Mouse (Mus musculus): ENCODE measurements at regions not wholly inside any gene's neighbourhood (a gene's known extent, or its start where the extent isn't known, plus 50 kb on each side); places are given as distances from the start of the nearest gene placed in this dataset.

GRCm38 (mm10) chr7:111420698-111421097, 337.9 kb upstream of the Eif4g2 start:
- 94% methylated on average over 3 of the region's 3 CpGs for WGBS
- Histone ChIP-seq H3K27me3 (ENCODE audit: control insufficient read depth, insufficient read depth, low read length) (no peaks in the 10 kb centered on the region), H3K36me3 (ENCODE audit: control insufficient read depth, insufficient read depth, low read length) (no peaks in the 10 kb centered on the region), H3K4me1 (replicated peaks; ENCODE audit: control insufficient read depth, insufficient read depth, low read length) (no peaks in the 10 kb centered on the region), H3K4me3 (ENCODE audit: control insufficient read depth, insufficient read depth, low read length) (no peak overlapping the region), H3K27ac (ENCODE audit: control insufficient read depth, insufficient read depth, low read length) (no peak overlapping the region)
- no peak for DNase-seq
- TF ChIP-seq POLR2A (IDR thresholded peaks at IDR 0.05; ENCODE audit: control insufficient read depth, extremely low read depth, insufficient read depth, low read length, poor library complexity) (no peak), CTCF (IDR thresholded peaks at IDR 0.05; ENCODE audit: borderline replicate concordance, control insufficient read depth, extremely low read depth, insufficient read depth, low read length, poor library complexity) (no peak)

- Histone ChIP-seq H3K27me3 (ENCODE audit: control insufficient read depth, insufficient read depth, low read length) (no peaks in the 10 kb centered on the region), H3K4me1 (replicated peaks; ENCODE audit: control insufficient read depth, insufficient read depth, low read length) (no peaks in the 10 kb centered on the region), H3K4me3 (ENCODE audit: control insufficient read depth, insufficient read depth, low read length) (no peak overlapping the region), H3K36me3 (ENCODE audit: control insufficient read depth, insufficient read depth, low read length) (no peaks in the 10 kb centered on the region), H3K27ac (ENCODE audit: control insufficient read depth, insufficient read depth, low read length) (no peak overlapping the region)
- DNase-seq: no peak
- TF ChIP-seq POLR2A (IDR thresholded peaks at IDR 0.05; ENCODE audit: control insufficient read depth, extremely low read depth, insufficient read depth, low read length, poor library complexity): no peak
- no peak for TF ChIP-seq CTCF (IDR thresholded peaks at IDR 0.05; ENCODE audit: borderline replicate concordance, control insufficient read depth, extremely low read depth, insufficient read depth, low read length, poor library complexity)
- 96% methylated on average over 3 of the region's 3 CpGs for WGBS
Measured at GRCm38 (mm10) chr7:111417735-111418134, 334.9 kb upstream of the Eif4g2 start.

- H3K27ac ChIP-seq (ENCODE audit: control insufficient read depth, insufficient read depth, low read length): no peak overlapping the region
- H3K4me3 ChIP-seq (ENCODE audit: control insufficient read depth, insufficient read depth, low read length): no peak overlapping the region
- TF ChIP-seq CTCF (IDR thresholded peaks at IDR 0.05; ENCODE audit: borderline replicate concordance, control insufficient read depth, extremely low read depth, insufficient read depth, low read length, poor library complexity) (no peak), POLR2A (IDR thresholded peaks at IDR 0.05; ENCODE audit: control insufficient read depth, extremely low read depth, insufficient read depth, low read length, poor library complexity) (no peak)
- no peaks in the 10 kb centered on the region for H3K27me3 ChIP-seq (ENCODE audit: control insufficient read depth, insufficient read depth, low read length)
- no peak for DNase-seq
- 93% methylated on average over 6 of the region's 6 CpGs for WGBS
- H3K4me1 ChIP-seq (replicated peaks; ENCODE audit: control insufficient read depth, insufficient read depth, low read length): no peaks in the 10 kb centered on the region
- H3K36me3 ChIP-seq (ENCODE audit: control insufficient read depth, insufficient read depth, low read length): no peaks in the 10 kb centered on the region
Measured at GRCm38 (mm10) chr7:111416061-111416460, 333.2 kb upstream of the Eif4g2 start.

GRCm38 (mm10) chr7:111413745-111414144, 330.9 kb upstream of the Eif4g2 start:
- TF ChIP-seq POLR2A (IDR thresholded peaks at IDR 0.05; ENCODE audit: control insufficient read depth, extremely low read depth, insufficient read depth, low read length, poor library complexity) (no peak), CTCF (IDR thresholded peaks at IDR 0.05; ENCODE audit: borderline replicate concordance, control insufficient read depth, extremely low read depth, insufficient read depth, low read length, poor library complexity) (no peak)
- no peak overlapping the region for H3K27ac ChIP-seq (ENCODE audit: control insufficient read depth, insufficient read depth, low read length)
- H3K4me3 ChIP-seq (ENCODE audit: control insufficient read depth, insufficient read depth, low read length): no peak overlapping the region
- H3K27me3 ChIP-seq (ENCODE audit: control insufficient read depth, insufficient read depth, low read length): no peaks in the 10 kb centered on the region
- no peaks in the 10 kb centered on the region for H3K36me3 ChIP-seq (ENCODE audit: control insufficient read depth, insufficient read depth, low read length)
- 9% methylated on average over 4 of the region's 4 CpGs for WGBS
- DNase-seq: no peak
- no peaks in the 10 kb centered on the region for H3K4me1 ChIP-seq (replicated peaks; ENCODE audit: control insufficient read depth, insufficient read depth, low read length)

- no peak overlapping the region for H3K27ac ChIP-seq (ENCODE audit: control insufficient read depth, insufficient read depth, low read length)
- no peaks in the 10 kb centered on the region for H3K36me3 ChIP-seq (ENCODE audit: control insufficient read depth, insufficient read depth, low read length)
- DNase-seq: no peak
- TF ChIP-seq POLR2A (IDR thresholded peaks at IDR 0.05; ENCODE audit: control insufficient read depth, extremely low read depth, insufficient read depth, low read length, poor library complexity): no peak
- TF ChIP-seq CTCF (IDR thresholded peaks at IDR 0.05; ENCODE audit: borderline replicate concordance, control insufficient read depth, extremely low read depth, insufficient read depth, low read length, poor library complexity): no peak
- H3K4me3 ChIP-seq (ENCODE audit: control insufficient read depth, insufficient read depth, low read length): no peak overlapping the region
- H3K4me1 ChIP-seq (replicated peaks; ENCODE audit: control insufficient read depth, insufficient read depth, low read length): no peaks in the 10 kb centered on the region
- 96% methylated on average over 2 of the region's 2 CpGs for WGBS
- H3K27me3 ChIP-seq (ENCODE audit: control insufficient read depth, insufficient read depth, low read length): no peaks in the 10 kb centered on the region
Measured at GRCm38 (mm10) chr7:111412957-111413356, 330.1 kb upstream of the Eif4g2 start.

GRCm38 (mm10) chr7:111411386-111411960, 328.6 kb upstream of the Eif4g2 start:
- H3K27ac ChIP-seq (ENCODE audit: control insufficient read depth, insufficient read depth, low read length): no peak overlapping the region
- no peaks in the 10 kb centered on the region for H3K36me3 ChIP-seq (ENCODE audit: control insufficient read depth, insufficient read depth, low read length)
- H3K4me3 ChIP-seq (ENCODE audit: control insufficient read depth, insufficient read depth, low read length): no peak overlapping the region
- DNase-seq: no peak
- TF ChIP-seq POLR2A (IDR thresholded peaks at IDR 0.05; ENCODE audit: control insufficient read depth, extremely low read depth, insufficient read depth, low read length, poor library complexity) (no peak), CTCF (IDR thresholded peaks at IDR 0.05; ENCODE audit: borderline replicate concordance, control insufficient read depth, extremely low read depth, insufficient read depth, low read length, poor library complexity) (no peak)
- WGBS: 77% methylated on average over 5 of the region's 5 CpGs
- no peaks in the 10 kb centered on the region for H3K4me1 ChIP-seq (replicated peaks; ENCODE audit: control insufficient read depth, insufficient read depth, low read length)
- no peaks in the 10 kb centered on the region for H3K27me3 ChIP-seq (ENCODE audit: control insufficient read depth, insufficient read depth, low read length)

- 79% methylated on average over 2 of the region's 2 CpGs for WGBS
- no peak overlapping the region for H3K27ac ChIP-seq (ENCODE audit: control insufficient read depth, insufficient read depth, low read length)
- H3K27me3 ChIP-seq (ENCODE audit: control insufficient read depth, insufficient read depth, low read length): no peaks in the 10 kb centered on the region
- TF ChIP-seq POLR2A (IDR thresholded peaks at IDR 0.05; ENCODE audit: control insufficient read depth, extremely low read depth, insufficient read depth, low read length, poor library complexity) (no peak), CTCF (IDR thresholded peaks at IDR 0.05; ENCODE audit: borderline replicate concordance, control insufficient read depth, extremely low read depth, insufficient read depth, low read length, poor library complexity) (no peak)
- H3K4me3 ChIP-seq (ENCODE audit: control insufficient read depth, insufficient read depth, low read length): no peak overlapping the region
- no peaks in the 10 kb centered on the region for H3K36me3 ChIP-seq (ENCODE audit: control insufficient read depth, insufficient read depth, low read length)
- no peaks in the 10 kb centered on the region for H3K4me1 ChIP-seq (replicated peaks; ENCODE audit: control insufficient read depth, insufficient read depth, low read length)
- no peak for DNase-seq
Measured at GRCm38 (mm10) chr7:111395972-111396371, 313.1 kb upstream of the Eif4g2 start.

Measured in thymus, adult 2 months (tissue).